Mouse (Mus musculus): ENCODE results near the gene Ppp1r12a. TPM values are rescaled to one million over a fixed set of nuclear protein-coding genes. Genes with fewer than 3 reads are reported as not detected.

The Ppp1r12a gene
- polyA plus RNA-seq, 1 experiment from 2014 or later = 117 TPM

DNA sequence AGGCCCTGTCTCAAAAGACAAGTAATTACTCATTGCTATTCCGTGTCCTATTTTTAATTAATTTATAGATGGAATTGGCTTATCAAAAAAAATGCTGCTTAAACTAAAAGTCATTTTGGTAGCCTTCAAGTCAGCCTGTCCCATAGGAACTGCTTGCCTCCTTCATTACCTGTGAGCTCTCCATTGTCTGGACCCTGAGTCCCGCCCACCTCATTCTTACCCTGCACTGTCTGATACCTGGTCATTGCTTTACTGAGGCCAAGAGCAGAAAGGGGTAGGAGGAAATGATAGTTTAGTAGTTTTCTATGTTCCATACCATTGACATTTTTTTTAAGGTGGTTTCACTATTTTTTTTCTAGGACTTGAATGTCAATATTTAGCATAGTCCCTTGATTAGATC, 121.4 kb downstream of the Ppp1r12a start:
- H3K27ac ChIP-seq (ENCODE audit: low read depth) = no peak overlapping the region
- no peaks in the 10 kb centered on the region for H3K27me3 ChIP-seq (replicated peaks; ENCODE audit: control insufficient read depth, insufficient read depth, low read length)
- H3K4me2 ChIP-seq (ENCODE audit: low read length) = no peak overlapping the region
- 91% methylated on average over 2 of the region's 2 CpGs for WGBS
- no peak for DNase-seq (ENCODE audit: low spot score)
- H3K4me3 ChIP-seq (ENCODE audit: low read depth, low read length) = no peak overlapping the region
- H3K9ac ChIP-seq (ENCODE audit: low read length) = no peak overlapping the region
- H3K9me3 ChIP-seq (ENCODE audit: control insufficient read depth, low read length) = no peaks in the 10 kb centered on the region
- peaks cover 29% of the 10 kb centered on the region for H3K36me3 ChIP-seq (ENCODE audit: control insufficient read depth, insufficient read depth, low read length)
- ATAC-seq (replicated peaks; ENCODE audit: low FRiP score, low TSS enrichment, low read depth) = no peak
- H3K4me1 ChIP-seq (replicated peaks; ENCODE audit: control insufficient read depth, insufficient read depth, low read length) = no peaks in the 10 kb centered on the region

DNA sequence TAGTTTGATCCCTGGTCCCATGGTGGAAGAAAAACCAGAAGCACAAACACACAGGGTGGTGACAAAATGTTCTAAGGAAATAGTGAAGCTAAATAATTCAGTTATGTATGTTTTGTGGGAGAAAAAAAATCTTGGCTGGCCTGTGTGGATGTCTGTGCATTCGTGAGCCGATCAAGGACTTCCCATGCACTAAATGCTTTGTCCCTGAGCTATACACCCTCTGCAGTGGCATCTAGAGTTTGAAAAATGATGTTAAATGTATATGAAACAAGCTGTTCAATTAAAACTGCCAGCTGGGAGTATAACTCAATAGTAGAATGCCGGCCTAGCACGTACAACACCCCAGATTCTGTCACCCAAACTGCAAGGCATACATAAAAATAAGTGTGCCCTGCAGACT, 121.8 kb downstream of the Ppp1r12a start:
- ATAC-seq (replicated peaks; ENCODE audit: low FRiP score, low TSS enrichment, low read depth) = no peak
- H3K27ac ChIP-seq (ENCODE audit: low read depth) = no peak overlapping the region
- WGBS = 94% methylated on average over 4 of the region's 4 CpGs
- H3K4me1 ChIP-seq (replicated peaks; ENCODE audit: control insufficient read depth, insufficient read depth, low read length) = no peaks in the 10 kb centered on the region
- no peak overlapping the region for H3K9ac ChIP-seq (ENCODE audit: low read length)
- H3K4me2 ChIP-seq (ENCODE audit: low read length) = no peak overlapping the region
- H3K27me3 ChIP-seq (replicated peaks; ENCODE audit: control insufficient read depth, insufficient read depth, low read length) = no peaks in the 10 kb centered on the region
- H3K4me3 ChIP-seq (ENCODE audit: low read depth, low read length) = no peak overlapping the region
- H3K36me3 ChIP-seq (ENCODE audit: control insufficient read depth, insufficient read depth, low read length) = peaks cover 26% of the 10 kb centered on the region
- no peaks in the 10 kb centered on the region for H3K9me3 ChIP-seq (ENCODE audit: control insufficient read depth, low read length)
- DNase-seq (ENCODE audit: low spot score) = no peak

DNA sequence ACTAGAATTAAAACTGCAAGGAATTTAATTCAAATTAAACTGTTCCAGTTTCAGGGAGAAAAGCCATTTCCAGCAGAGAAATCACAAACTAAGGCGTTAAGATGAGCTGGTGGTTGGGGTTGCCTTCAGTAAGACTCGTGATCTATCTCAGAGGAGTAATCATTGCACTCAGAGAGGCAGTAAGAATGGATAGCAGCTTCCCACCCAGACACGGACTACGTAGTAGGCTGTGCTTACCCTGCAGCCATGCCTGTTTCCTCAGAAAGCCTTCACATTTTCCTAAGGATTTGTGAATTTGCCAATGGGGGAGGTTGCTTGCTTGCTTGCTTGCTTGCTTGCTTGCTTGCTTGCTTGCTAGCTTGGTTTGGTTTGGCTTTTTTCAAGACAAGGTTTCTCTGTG, 122.5 kb downstream of the Ppp1r12a start:
- DNase-seq (ENCODE audit: low spot score) (no peak), ATAC-seq (replicated peaks; ENCODE audit: low FRiP score, low TSS enrichment, low read depth) (no peak)
- H3K36me3 ChIP-seq (ENCODE audit: control insufficient read depth, insufficient read depth, low read length) = peaks cover 22% of the 10 kb centered on the region
- H3K27ac ChIP-seq (ENCODE audit: low read depth) = no peak overlapping the region
- H3K9ac ChIP-seq (ENCODE audit: low read length) = no peak overlapping the region
- 85% methylated on average over 4 of the region's 4 CpGs for WGBS
- no peaks in the 10 kb centered on the region for H3K9me3 ChIP-seq (ENCODE audit: control insufficient read depth, low read length)
- no peak overlapping the region for H3K4me3 ChIP-seq (ENCODE audit: low read depth, low read length)
- no peak overlapping the region for H3K4me2 ChIP-seq (ENCODE audit: low read length)
- no peaks in the 10 kb centered on the region for H3K4me1 ChIP-seq (replicated peaks; ENCODE audit: control insufficient read depth, insufficient read depth, low read length)
- H3K27me3 ChIP-seq (replicated peaks; ENCODE audit: control insufficient read depth, insufficient read depth, low read length) = no peaks in the 10 kb centered on the region

DNA sequence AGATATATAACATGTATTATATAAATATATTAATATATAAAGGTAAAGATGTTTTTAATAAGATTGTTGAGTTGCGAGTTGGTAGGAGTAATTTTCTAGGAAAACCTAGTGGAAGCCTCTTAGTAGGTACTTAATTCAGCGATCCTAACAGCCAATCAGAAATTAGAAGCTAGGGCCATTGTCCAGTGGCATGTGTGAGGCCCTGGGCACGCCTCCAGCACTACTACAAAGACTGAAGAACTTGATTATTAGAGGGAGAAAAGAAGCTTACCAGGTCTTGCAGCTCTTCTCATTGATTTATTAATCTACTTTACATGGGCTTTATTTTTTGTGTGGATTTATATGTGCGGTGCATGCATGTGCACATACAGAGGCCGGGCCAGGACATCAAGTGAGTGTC, 123.0 kb downstream of the Ppp1r12a start:
- Histone ChIP-seq H3K9ac (ENCODE audit: low read length) (no peak overlapping the region), H3K4me3 (ENCODE audit: low read depth, low read length) (no peak overlapping the region), H3K36me3 (ENCODE audit: control insufficient read depth, insufficient read depth, low read length) (peaks cover 17% of the 10 kb centered on the region), H3K9me3 (ENCODE audit: control insufficient read depth, low read length) (no peaks in the 10 kb centered on the region), H3K4me2 (ENCODE audit: low read length) (no peak overlapping the region), H3K27ac (ENCODE audit: low read depth) (no peak overlapping the region), H3K27me3 (replicated peaks; ENCODE audit: control insufficient read depth, insufficient read depth, low read length) (no peaks in the 10 kb centered on the region), H3K4me1 (replicated peaks; ENCODE audit: control insufficient read depth, insufficient read depth, low read length) (no peaks in the 10 kb centered on the region)
- no peak for ATAC-seq (replicated peaks; ENCODE audit: low FRiP score, low TSS enrichment, low read depth)
- WGBS = 91% methylated on average over 5 of the region's 5 CpGs
- DNase-seq (ENCODE audit: low spot score) = no peak

DNA sequence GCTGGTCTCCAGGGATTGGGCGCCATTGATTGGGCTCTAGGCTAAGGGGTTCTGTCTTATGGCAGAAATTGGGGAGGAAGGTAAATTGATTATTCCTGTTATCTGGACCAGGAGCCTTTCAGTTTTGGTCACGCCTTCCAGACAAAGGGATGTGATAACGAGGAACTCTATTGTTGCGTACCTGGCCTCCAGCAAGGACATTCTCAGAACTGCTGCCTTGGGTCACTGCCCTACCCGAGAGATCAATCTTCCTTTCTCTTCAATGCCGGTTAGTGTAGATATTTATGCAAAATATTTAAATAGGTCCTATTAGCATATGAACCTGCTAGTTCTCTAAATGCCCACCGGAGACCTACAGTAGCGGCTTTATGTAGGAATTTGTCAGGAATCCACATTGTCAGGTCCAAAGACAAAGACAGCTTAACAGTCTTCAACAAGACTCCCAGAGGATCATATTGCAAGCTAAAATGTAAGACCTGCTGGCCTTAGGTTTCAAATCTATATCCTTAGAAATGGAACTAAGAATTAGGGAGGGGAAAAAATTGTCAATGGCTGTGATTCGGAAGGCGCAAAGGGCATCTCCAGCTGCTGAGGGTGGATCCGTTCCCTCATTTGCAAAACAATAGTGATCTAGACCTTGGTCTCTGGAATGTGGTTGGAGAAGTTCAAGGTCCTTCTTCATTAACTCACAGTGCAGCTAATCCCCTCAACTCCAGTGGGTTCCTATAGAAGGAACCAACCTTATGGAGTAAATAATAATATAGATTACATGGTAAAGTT, 124.9 kb downstream of the Ppp1r12a start:
- WGBS = 78% methylated on average over 11 of the region's 11 CpGs

DNA sequence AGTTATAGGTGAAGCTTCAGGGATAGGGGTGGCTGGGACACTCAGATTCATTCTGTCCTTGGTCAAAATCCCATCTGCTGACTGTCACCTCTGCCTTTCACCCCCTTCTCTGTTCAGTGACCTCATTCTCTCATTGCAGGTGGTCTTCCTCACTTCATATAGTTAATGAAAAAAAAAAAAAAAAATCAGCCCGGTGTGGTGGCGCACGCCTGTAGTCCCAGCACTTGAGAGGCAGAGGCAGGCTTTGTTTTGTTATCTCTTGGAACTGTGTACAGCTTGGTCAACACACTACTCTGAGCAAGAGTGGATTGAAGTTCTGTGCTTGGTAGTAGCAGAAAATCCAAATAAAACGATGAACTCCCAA, 125.4 kb downstream of the Ppp1r12a start:
- WGBS = 80% methylated on average over 4 of the region's 4 CpGs
- H3K4me2 ChIP-seq (ENCODE audit: low read length) = no peak overlapping the region
- H3K9me3 ChIP-seq (ENCODE audit: control insufficient read depth, low read length) = no peaks in the 10 kb centered on the region
- H3K4me3 ChIP-seq (ENCODE audit: low read depth, low read length) = no peak overlapping the region
- no peak for DNase-seq (ENCODE audit: low spot score)
- no peak overlapping the region for H3K27ac ChIP-seq (ENCODE audit: low read depth)
- H3K4me1 ChIP-seq (replicated peaks; ENCODE audit: control insufficient read depth, insufficient read depth, low read length) = no peaks in the 10 kb centered on the region
- peaks cover 1% of the 10 kb centered on the region; the same call in 1 of the 2 replicates for H3K36me3 ChIP-seq (ENCODE audit: control insufficient read depth, insufficient read depth, low read length)
- H3K9ac ChIP-seq (ENCODE audit: low read length) = no peak overlapping the region
- H3K27me3 ChIP-seq (replicated peaks; ENCODE audit: control insufficient read depth, insufficient read depth, low read length) = no peaks in the 10 kb centered on the region
- no peak for ATAC-seq (replicated peaks; ENCODE audit: low FRiP score, low TSS enrichment, low read depth)

More for the DNA sequence above, 124.9 kb downstream of the Ppp1r12a start:
- Histone ChIP-seq H3K9ac (ENCODE audit: low read length) (no peak overlapping the region), H3K27me3 (replicated peaks; ENCODE audit: control insufficient read depth, insufficient read depth, low read length) (no peaks in the 10 kb centered on the region), H3K4me3 (ENCODE audit: low read depth, low read length) (no peak overlapping the region), H3K27ac (ENCODE audit: low read depth) (no peak overlapping the region), H3K36me3 (ENCODE audit: control insufficient read depth, insufficient read depth, low read length) (peaks cover 7% of the 10 kb centered on the region; the same call in 1 of the 2 replicates), H3K9me3 (ENCODE audit: control insufficient read depth, low read length) (no peaks in the 10 kb centered on the region), H3K4me2 (ENCODE audit: low read length) (no peak overlapping the region), H3K4me1 (replicated peaks; ENCODE audit: control insufficient read depth, insufficient read depth, low read length) (no peaks in the 10 kb centered on the region)
- no peak for ATAC-seq (replicated peaks; ENCODE audit: low FRiP score, low TSS enrichment, low read depth)
- DNase-seq (ENCODE audit: low spot score) = no peak

DNA sequence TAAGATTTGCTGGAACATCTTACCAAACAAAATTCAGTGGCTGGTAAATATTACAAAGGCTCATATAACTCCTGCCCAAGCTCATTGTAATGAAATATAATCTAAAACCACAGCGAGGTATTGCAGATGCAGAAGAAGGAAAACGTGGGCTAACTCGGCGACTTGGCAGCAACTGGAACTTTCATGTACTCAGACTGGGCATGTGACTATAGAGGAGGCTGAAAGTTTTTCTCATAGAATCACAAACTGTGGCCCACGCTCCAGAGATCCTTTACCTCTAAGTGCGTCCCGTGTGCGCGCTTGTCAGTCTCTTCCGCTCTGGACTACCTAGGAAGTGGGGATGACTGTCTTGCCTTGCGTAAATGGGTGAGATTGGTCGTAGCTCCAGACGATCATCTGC, 128.1 kb downstream of the Ppp1r12a start:
- no peaks in the 10 kb centered on the region for H3K9me3 ChIP-seq (ENCODE audit: control insufficient read depth, low read length)
- H3K4me3 ChIP-seq (ENCODE audit: low read depth, low read length) = no peak overlapping the region
- no peaks in the 10 kb centered on the region for H3K36me3 ChIP-seq (ENCODE audit: control insufficient read depth, insufficient read depth, low read length)
- H3K27me3 ChIP-seq (replicated peaks; ENCODE audit: control insufficient read depth, insufficient read depth, low read length) = no peaks in the 10 kb centered on the region
- WGBS = 94% methylated on average over 13 of the region's 13 CpGs
- no peak overlapping the region for H3K4me2 ChIP-seq (ENCODE audit: low read length)
- H3K4me1 ChIP-seq (replicated peaks; ENCODE audit: control insufficient read depth, insufficient read depth, low read length) = no peaks in the 10 kb centered on the region
- ATAC-seq (replicated peaks; ENCODE audit: low FRiP score, low TSS enrichment, low read depth) = no peak
- no peak overlapping the region for H3K27ac ChIP-seq (ENCODE audit: low read depth)
- no peak for DNase-seq (ENCODE audit: low spot score)
- H3K9ac ChIP-seq (ENCODE audit: low read length) = no peak overlapping the region

DNA sequence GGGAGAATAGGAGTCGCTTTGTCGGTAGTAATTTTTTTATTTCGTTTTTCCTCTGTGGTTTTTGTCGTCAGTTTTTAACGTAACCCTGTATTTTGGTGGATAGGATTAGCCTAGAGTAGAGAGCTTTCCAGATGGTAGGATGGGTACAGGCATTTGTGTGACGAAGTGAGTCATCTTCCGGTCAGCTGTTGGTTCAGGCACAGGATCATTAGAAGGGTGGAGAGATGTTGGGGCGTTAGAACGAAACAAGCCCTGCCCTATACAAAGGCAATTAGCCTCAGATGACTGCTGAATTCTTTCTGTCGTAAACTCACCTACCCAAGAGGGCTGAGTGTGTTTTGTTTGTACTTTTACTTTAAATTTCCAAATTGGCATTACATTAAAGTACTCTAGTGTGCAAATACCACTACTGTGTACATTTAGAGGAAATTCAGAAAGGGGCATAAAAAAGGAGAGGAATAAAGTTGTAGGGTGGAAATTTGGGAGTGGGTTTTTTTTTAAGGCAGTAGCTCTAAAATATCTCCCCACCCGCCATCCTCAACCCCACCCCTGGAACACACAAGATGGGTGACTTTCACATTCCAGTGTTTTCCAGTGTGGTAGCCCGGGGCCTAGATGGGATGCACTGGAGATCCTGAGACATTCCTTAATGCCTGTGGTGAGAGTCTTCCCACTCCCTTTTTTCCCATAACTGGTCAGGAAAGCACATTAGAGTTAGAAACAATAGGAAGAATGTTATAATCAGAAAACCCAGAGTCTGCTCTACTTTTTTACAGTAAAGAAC, 129.9 kb downstream of the Ppp1r12a start:
- H3K9ac ChIP-seq (ENCODE audit: low read length) = no peak overlapping the region
- WGBS = 81% methylated on average over 12 of the region's 12 CpGs
- no peak for ATAC-seq (replicated peaks; ENCODE audit: low FRiP score, low TSS enrichment, low read depth)

More for the DNA sequence above, 129.9 kb downstream of the Ppp1r12a start:
- Histone ChIP-seq H3K4me3 (ENCODE audit: low read depth, low read length) (no peak overlapping the region), H3K4me2 (ENCODE audit: low read length) (no peak overlapping the region), H3K27ac (ENCODE audit: low read depth) (no peak overlapping the region), H3K36me3 (ENCODE audit: control insufficient read depth, insufficient read depth, low read length) (no peaks in the 10 kb centered on the region), H3K4me1 (replicated peaks; ENCODE audit: control insufficient read depth, insufficient read depth, low read length) (no peaks in the 10 kb centered on the region), H3K27me3 (replicated peaks; ENCODE audit: control insufficient read depth, insufficient read depth, low read length) (no peaks in the 10 kb centered on the region), H3K9me3 (ENCODE audit: control insufficient read depth, low read length) (no peaks in the 10 kb centered on the region)
- no peak for DNase-seq (ENCODE audit: low spot score)

Data from intestine, embryonic 14.5 days (tissue).